Mouse (Mus musculus) regulatory T cell (primary cell): ENCODE data around the gene Mxd1.

Experiments
- in situ Hi-C: fragments of 300-600 bp; cut with MboI, MseI; formaldehyde crosslinking; loops from one replicate; pipeline ENCODE4 v1.15.1; 2025; ENCODE audit warnings: high pct_unique_total_duplicates

The Mxd1 gene

GRCm38 (mm10) chr6:86653026-86653425, 15.9 kb downstream of the Mxd1 start:
- in situ Hi-C loops: loop anchor here (5.0 kb wide), 1 partner anchor 106 kb away; no protein-coding TSS in a partner anchor

- in situ Hi-C loops: no loop called here
These were observed 22.8 kb downstream of the Mxd1 start for GRCm38 (mm10) chr6:86646143-86646542.

GRCm38 (mm10) chr6:86645551-86645950, 23.4 kb downstream of the Mxd1 start:
- in situ Hi-C loops: no loop called here

- in situ Hi-C loops: no loop called here
These were observed 24.1 kb downstream of the Mxd1 start for GRCm38 (mm10) chr6:86644775-86645400.

GRCm38 (mm10) chr6:86641716-86642115, 27.2 kb downstream of the Mxd1 start:
- in situ Hi-C loops: no loop called here

- in situ Hi-C loops: no loop called here
These were observed 28.2 kb downstream of the Mxd1 start for GRCm38 (mm10) chr6:86640776-86641175.

GRCm38 (mm10) chr6:86640161-86640560, 28.8 kb downstream of the Mxd1 start:
- in situ Hi-C loops: no loop called here

- in situ Hi-C loops: no loop called here
These were observed 29.5 kb downstream of the Mxd1 start for GRCm38 (mm10) chr6:86639180-86640160.

- in situ Hi-C loops: no loop called here
These were observed 30.5 kb downstream of the Mxd1 start for GRCm38 (mm10) chr6:86638434-86638833.

- in situ Hi-C loops: no loop called here
These were observed 31.1 kb downstream of the Mxd1 start for GRCm38 (mm10) chr6:86637860-86638259.

- in situ Hi-C loops: no loop called here
These were observed 31.7 kb downstream of the Mxd1 start for GRCm38 (mm10) chr6:86637171-86637835.

GRCm38 (mm10) chr6:86636495-86636894, 32.5 kb downstream of the Mxd1 start:
- in situ Hi-C loops: no loop called here

GRCm38 (mm10) chr6:86630141-86630540, 38.8 kb downstream of the Mxd1 start:
- in situ Hi-C loops: no loop called here

- in situ Hi-C loops: loop anchor here (10.0 kb wide), 1 partner anchor 347 kb away; no protein-coding TSS in a partner anchor
These were observed 41.0 kb downstream of the Mxd1 start, which contains the start of gene Asprv1 for GRCm38 (mm10) chr6:86627946-86628345. Asprv1 (plus strand) TSS chr6:86628164.

GRCm38 (mm10) chr6:86624074-86625030, 44.6 kb downstream of the Mxd1 start:
- in situ Hi-C loops: loop anchor here (10.0 kb wide), 1 partner anchor 350 kb away; no protein-coding TSS in a partner anchor

GRCm38 (mm10) chr6:86623201-86623600, 45.8 kb downstream of the Mxd1 start:
- in situ Hi-C loops: loop anchor here (10.0 kb wide), 1 partner anchor 352 kb away; no protein-coding TSS in a partner anchor

GRCm38 (mm10) chr6:86615301-86615700, 53.7 kb downstream of the Mxd1 start:
- in situ Hi-C loops: no loop called here

GRCm38 (mm10) chr6:86610714-86611113, 58.2 kb downstream of the Mxd1 start:
- in situ Hi-C loops: no loop called here

GRCm38 (mm10) chr6:86609235-86609634, 59.7 kb downstream of the Mxd1 start:
- in situ Hi-C loops: no loop called here

GRCm38 (mm10) chr6:86607471-86607870, 61.5 kb downstream of the Mxd1 start:
- in situ Hi-C loops: no loop called here

GRCm38 (mm10) chr6:86606289-86606688, 62.7 kb downstream of the Mxd1 start:
- in situ Hi-C loops: no loop called here
